Mouse (Mus musculus): Measurements from ENCODE around the gene Abi3. TPM values are rescaled to one million over a fixed set of nuclear protein-coding genes. Genes with fewer than 3 reads are reported as not detected.

The Abi3 gene
- polyA plus RNA-seq, 2 experiments = 2.3 to 4.9 TPM

DNA sequence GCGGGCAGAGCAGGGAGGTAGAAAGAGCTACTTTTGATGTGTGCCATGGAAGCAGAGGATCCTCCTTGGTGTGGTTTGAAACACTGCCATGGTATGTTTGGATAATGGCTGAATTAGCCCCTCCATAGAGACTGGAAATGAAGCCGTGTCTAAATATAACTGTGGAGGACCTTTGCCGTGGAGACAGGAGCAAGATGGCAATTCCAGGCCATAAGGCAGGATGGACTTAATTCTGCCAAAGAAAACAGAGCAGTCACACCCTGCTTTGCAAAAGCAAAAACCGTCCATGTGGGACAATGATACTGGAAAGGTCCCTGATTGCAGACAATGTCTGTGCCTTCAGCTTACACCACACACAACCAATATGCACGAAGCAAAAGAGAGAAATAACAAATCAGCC lies 48.1 kb downstream of the Abi3 start:
- no peak for TF ChIP-seq CTCF (IDR thresholded peaks at IDR 0.05; ENCODE audit: low read depth)
- TF ChIP-seq EP300 (IDR thresholded peaks at IDR 0.05; ENCODE audit: low read depth) = no peak
- H3K27ac ChIP-seq = no peak overlapping the region
- H3K27me3 ChIP-seq (ENCODE audit: control insufficient read depth, insufficient read depth, low read length) = peaks cover 37% of the 10 kb centered on the region
- no peak overlapping the region for H3K9ac ChIP-seq (replicated peaks)
- WGBS (ENCODE audit: insufficient replicate concordance) = 64% methylated on average over 5 of the region's 5 CpGs
- no peaks in the 10 kb centered on the region for H3K36me3 ChIP-seq (replicated peaks; ENCODE audit: control insufficient read depth, insufficient read depth, low read depth)
- H3K9me3 ChIP-seq (ENCODE audit: control insufficient read depth, low read length) = no peaks in the 10 kb centered on the region
- H3K4me2 ChIP-seq (ENCODE audit: low read depth) = no peak overlapping the region
- ATAC-seq (ENCODE audit: insufficient read depth) (no peak), DNase-seq (ENCODE audit: low read depth in 3 of 3, low spot score in 3 of 3) (no peak)
- no peak overlapping the region for H3K4me3 ChIP-seq (ENCODE audit: insufficient read depth in 1 of 2, low read depth in 2 of 2, low read length in 2 of 2)
- peaks cover 19 to 27% of the 10 kb centered on the region in 2 experiments for H3K4me1 ChIP-seq (replicated peaks; ENCODE audit: control insufficient read depth in 2 of 2, insufficient read depth in 2 of 2, low read length in 1 of 2)

DNA sequence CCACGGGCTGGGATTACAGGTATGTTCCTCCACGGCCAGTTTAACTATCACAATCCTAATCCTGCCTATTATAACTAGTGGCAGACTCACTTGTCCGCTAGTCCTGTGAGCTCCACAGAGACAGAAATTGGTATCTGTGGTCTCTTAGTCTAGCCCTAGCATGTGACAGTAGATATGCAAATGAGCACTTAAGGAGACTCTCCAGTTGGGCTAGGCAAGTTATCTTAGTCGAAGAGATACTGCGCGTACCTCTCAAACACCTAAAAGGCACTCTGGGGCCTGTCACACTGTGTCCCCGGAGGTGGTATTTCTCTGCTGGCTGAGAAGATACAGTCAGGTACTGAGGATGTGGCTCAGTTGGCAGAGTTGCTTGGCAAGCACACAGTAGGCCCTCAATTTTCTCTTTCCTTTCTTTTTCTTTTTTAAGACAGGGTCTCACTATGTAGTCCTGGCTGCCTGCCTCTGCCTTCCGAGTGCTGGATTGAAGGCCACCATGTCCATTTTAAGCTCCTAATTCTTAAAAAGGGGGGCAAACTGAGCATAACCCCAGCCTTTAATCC lies 49.2 kb downstream of the Abi3 start:
- DNase-seq (ENCODE audit: low read depth in 3 of 3, low spot score in 3 of 3) = peak; percentile 50 to 67 (median 59)
- Histone ChIP-seq H3K27me3 (ENCODE audit: control insufficient read depth, insufficient read depth, low read length) (peaks cover 30% of the 10 kb centered on the region), H3K9ac (replicated peaks) (peak overlapping the region; percentile 61), H3K9me3 (ENCODE audit: control insufficient read depth, low read length) (no peaks in the 10 kb centered on the region), H3K36me3 (replicated peaks; ENCODE audit: control insufficient read depth, insufficient read depth, low read depth) (no peaks in the 10 kb centered on the region), H3K4me2 (ENCODE audit: low read depth) (peak overlapping the region; percentile 52), H3K27ac (peak overlapping the region; percentile 69), H3K4me3 (ENCODE audit: insufficient read depth in 1 of 2, low read depth in 2 of 2, low read length in 2 of 2) (peak overlapping the region in 1 of 2 experiments; percentile 16; a peak in 1 of 4 replicates), H3K4me1 (replicated peaks; ENCODE audit: control insufficient read depth in 2 of 2, insufficient read depth in 2 of 2, low read length in 1 of 2) (peaks cover 19 to 27% of the 10 kb centered on the region in 2 experiments)
- ATAC-seq (ENCODE audit: insufficient read depth) = peak; percentile 88
- 36% methylated on average over 8 of the region's 8 CpGs for WGBS (ENCODE audit: insufficient replicate concordance)
- TF ChIP-seq CTCF (IDR thresholded peaks at IDR 0.05; ENCODE audit: low read depth) (no peak), EP300 (IDR thresholded peaks at IDR 0.05; ENCODE audit: low read depth) (peak; percentile 20; the same call in 1 of the 2 replicates)

DNA sequence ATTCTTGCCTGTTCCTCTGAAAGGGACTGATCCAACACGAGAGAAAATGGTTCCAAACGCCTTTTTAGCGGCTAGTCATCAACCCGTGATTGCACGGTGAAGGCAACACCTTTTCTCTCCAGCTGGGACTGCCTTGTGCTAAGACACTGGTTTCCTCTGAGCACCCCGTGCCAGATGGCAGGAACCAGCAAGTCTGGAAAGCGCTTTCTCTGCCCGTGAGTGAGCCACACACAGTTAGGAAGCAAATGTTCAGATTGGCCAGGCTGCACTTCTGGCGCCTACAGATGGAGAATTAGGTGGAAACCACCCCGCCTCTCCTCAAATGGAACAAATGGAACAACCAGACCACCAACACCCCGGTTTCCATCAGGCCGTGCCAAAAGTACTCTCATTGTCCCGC lies 50.5 kb downstream of the Abi3 start:
- DNase-seq (ENCODE audit: low read depth in 3 of 3, low spot score in 3 of 3) (no peak), ATAC-seq (ENCODE audit: insufficient read depth) (no peak)
- TF ChIP-seq EP300 (IDR thresholded peaks at IDR 0.05; ENCODE audit: low read depth) (no peak), CTCF (IDR thresholded peaks at IDR 0.05; ENCODE audit: low read depth) (no peak)
- Histone ChIP-seq H3K4me1 (replicated peaks; ENCODE audit: control insufficient read depth in 2 of 2, insufficient read depth in 2 of 2, low read length in 1 of 2) (peaks cover 19 to 27% of the 10 kb centered on the region in 2 experiments), H3K9me3 (ENCODE audit: control insufficient read depth, low read length) (no peaks in the 10 kb centered on the region), H3K27ac (no peak overlapping the region), H3K4me2 (ENCODE audit: low read depth) (no peak overlapping the region), H3K4me3 (ENCODE audit: insufficient read depth in 1 of 2, low read depth in 2 of 2, low read length in 2 of 2) (no peak overlapping the region), H3K27me3 (ENCODE audit: control insufficient read depth, insufficient read depth, low read length) (peaks cover 20% of the 10 kb centered on the region), H3K9ac (replicated peaks) (no peak overlapping the region), H3K36me3 (replicated peaks; ENCODE audit: control insufficient read depth, insufficient read depth, low read depth) (no peaks in the 10 kb centered on the region)
- 81% methylated on average over 13 of the region's 13 CpGs for WGBS (ENCODE audit: insufficient replicate concordance)

DNA sequence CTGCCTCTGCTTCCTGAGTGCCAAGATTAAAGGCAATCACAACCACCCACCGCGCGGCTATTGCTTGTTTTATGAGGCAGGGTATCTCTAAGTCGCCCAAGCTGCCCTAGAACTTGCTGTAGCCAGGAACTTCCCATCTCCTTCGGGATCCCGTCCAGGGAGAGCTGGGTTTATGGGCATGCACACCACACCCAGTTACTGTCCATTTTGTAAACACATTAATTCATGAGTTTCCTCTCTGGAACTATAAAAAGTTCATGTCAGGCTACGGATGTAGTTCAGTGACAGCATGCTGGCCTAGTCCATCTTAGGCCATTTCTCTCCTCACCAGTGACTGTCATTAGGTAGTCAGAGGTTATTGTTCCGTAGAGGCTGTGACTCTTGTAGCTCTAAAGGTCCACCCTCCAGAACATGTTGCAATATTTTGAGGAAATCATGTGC lies 52.8 kb downstream of the Abi3 start:
- ATAC-seq (ENCODE audit: insufficient read depth) (no peak), DNase-seq (ENCODE audit: low read depth in 3 of 3, low spot score in 3 of 3) (no peak)
- Histone ChIP-seq H3K4me3 (ENCODE audit: insufficient read depth in 1 of 2, low read depth in 2 of 2, low read length in 2 of 2) (no peak overlapping the region), H3K9ac (replicated peaks) (no peak overlapping the region), H3K4me2 (ENCODE audit: low read depth) (no peak overlapping the region), H3K36me3 (replicated peaks; ENCODE audit: control insufficient read depth, insufficient read depth, low read depth) (no peaks in the 10 kb centered on the region), H3K9me3 (ENCODE audit: control insufficient read depth, low read length) (no peaks in the 10 kb centered on the region), H3K27me3 (ENCODE audit: control insufficient read depth, insufficient read depth, low read length) (no peaks in the 10 kb centered on the region), H3K4me1 (replicated peaks; ENCODE audit: control insufficient read depth in 2 of 2, insufficient read depth in 2 of 2, low read length in 1 of 2) (peaks cover 16 to 28% of the 10 kb centered on the region in 2 experiments), H3K27ac (no peak overlapping the region)
- no peak for TF ChIP-seq EP300 (IDR thresholded peaks at IDR 0.05; ENCODE audit: low read depth)
- no peak for TF ChIP-seq CTCF (IDR thresholded peaks at IDR 0.05; ENCODE audit: low read depth)
- 64% methylated on average over 8 of the region's 8 CpGs for WGBS (ENCODE audit: insufficient replicate concordance)

DNA sequence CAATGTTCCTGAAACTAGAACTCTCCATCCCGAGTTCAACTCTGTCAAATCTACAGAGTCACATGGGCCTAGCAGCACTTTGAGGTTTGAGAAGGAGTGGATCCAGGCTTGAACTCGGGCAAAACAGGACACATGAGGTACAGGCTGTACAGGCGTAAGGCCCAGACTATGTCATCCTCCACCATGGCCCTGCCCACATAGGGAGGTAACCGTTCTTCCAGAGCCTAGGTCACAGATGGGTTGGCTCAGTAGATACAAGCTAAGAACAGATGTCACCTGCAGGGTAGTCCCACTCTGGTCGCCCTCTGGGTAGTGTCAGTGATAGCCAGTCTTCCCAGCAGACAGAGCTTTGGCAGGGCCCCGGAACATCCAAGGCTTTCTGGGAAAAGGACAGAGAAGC lies 55.8 kb downstream of the Abi3 start:
- peaks cover 0 to 5% of the 10 kb centered on the region in 2 experiments; a peak in 2 of 4 replicates for H3K4me1 ChIP-seq (replicated peaks; ENCODE audit: control insufficient read depth in 2 of 2, insufficient read depth in 2 of 2, low read length in 1 of 2)
- TF ChIP-seq EP300 (IDR thresholded peaks at IDR 0.05; ENCODE audit: low read depth) (no peak), CTCF (IDR thresholded peaks at IDR 0.05; ENCODE audit: low read depth) (no peak)
- no peaks in the 10 kb centered on the region for H3K36me3 ChIP-seq (replicated peaks; ENCODE audit: control insufficient read depth, insufficient read depth, low read depth)
- no peaks in the 10 kb centered on the region for H3K9me3 ChIP-seq (ENCODE audit: control insufficient read depth, low read length)
- no peak overlapping the region for H3K4me3 ChIP-seq (ENCODE audit: insufficient read depth in 1 of 2, low read depth in 2 of 2, low read length in 2 of 2)
- H3K4me2 ChIP-seq (ENCODE audit: low read depth) = no peak overlapping the region
- H3K27ac ChIP-seq = no peak overlapping the region
- DNase-seq (ENCODE audit: low read depth in 3 of 3, low spot score in 3 of 3) (no peak), ATAC-seq (ENCODE audit: insufficient read depth) (peak; percentile 56; the same call in 1 of the 2 replicates)
- 70% methylated on average over 6 of the region's 6 CpGs for WGBS (ENCODE audit: insufficient replicate concordance)
- no peak overlapping the region for H3K9ac ChIP-seq (replicated peaks)
- no peaks in the 10 kb centered on the region for H3K27me3 ChIP-seq (ENCODE audit: control insufficient read depth, insufficient read depth, low read length)

Data from liver, embryonic 14.5 days (tissue).